Mouse (Mus musculus): ENCODE results near the gene Dock1. TPM values are rescaled to one million over a fixed set of nuclear protein-coding genes. Genes with fewer than 3 reads are reported as not detected.

Dock1 gene
- polyA plus RNA-seq, 1 experiment from 2014 or later, result 40.3 TPM

DNA sequence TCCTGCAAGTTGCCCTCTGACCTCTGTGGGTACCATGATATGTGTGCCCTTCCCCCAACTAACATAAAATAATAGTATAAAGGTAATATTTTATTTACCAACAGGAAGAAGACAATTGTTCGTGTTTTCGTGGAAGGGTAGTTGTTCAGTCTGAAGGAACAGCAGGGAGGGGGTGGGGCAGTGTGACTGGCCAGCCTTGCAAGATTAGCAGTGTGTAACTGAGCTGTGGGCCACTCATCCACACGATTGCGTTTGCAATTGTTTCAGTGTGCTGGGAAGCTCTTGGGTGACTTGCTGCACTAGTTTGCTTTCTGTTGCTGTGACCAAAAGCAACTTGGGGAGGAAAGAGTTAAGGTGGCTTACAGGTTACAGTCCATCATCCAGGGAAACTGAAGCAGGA, 7.4 kb downstream of the Dock1 start:
- no peaks in the 10 kb centered on the region for H3K9me3 ChIP-seq
- no peak overlapping the region for H3K27ac ChIP-seq (replicated peaks)
- DNase-seq (ENCODE audit: low spot score), result no peak
- H3K4me1 ChIP-seq, result peaks cover 52% of the 10 kb centered on the region
- H3K27me3 ChIP-seq (replicated peaks; ENCODE audit: low read depth, poor library complexity, severe bottlenecking), result no peaks in the 10 kb centered on the region
- H3K4me3 ChIP-seq, result no peak overlapping the region
- WGBS, result 62% methylated on average over 4 of the region's 4 CpGs
- peaks cover 7% of the 10 kb centered on the region; the same call in 1 of the 2 replicates for H3K36me3 ChIP-seq (replicated peaks)

DNA sequence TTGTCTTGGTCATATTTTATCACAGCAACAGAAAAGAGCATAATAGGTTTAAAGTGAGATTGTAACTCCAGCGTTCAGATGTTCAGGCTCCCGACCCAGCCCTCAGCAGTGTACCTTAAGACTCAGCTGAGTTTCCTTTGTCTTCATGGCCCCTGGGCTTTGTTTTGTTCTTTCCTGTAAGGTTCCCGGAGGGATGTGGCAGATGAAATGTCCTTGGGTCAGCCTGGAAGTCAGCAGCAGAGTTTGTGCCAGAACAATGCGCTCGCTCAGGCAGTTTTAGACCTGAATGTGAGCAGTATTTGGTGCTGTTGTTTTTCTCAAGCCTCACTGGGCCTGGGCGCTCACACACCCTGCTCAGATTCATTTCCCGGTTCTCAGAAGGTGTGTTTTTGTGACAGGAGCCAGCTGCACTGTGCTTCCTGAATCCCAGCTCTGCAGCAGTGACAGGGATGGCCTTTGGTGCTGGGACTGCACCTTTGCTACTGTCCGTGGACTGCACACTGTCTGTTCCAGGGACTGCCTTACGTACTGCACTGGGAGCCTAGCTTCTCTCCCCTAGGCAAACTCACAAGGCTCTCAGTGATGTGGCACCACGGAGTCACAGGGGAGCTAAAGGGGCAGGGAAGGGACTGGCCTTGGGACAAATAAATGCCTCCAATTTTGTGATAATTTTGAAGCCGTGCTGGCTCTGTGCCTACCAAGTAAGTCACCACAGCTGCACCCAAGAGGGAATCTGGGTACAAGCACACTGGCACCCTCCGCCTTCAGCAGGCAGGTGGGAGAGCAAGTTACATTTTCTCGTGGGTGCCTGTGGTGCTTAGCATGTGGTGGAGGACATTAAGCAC, 9.1 kb downstream of the Dock1 start:
- Histone ChIP-seq H3K36me3 (replicated peaks) (peaks cover 14% of the 10 kb centered on the region; the same call in 1 of the 2 replicates), H3K4me3 (no peak overlapping the region), H3K27ac (replicated peaks) (peak overlapping the region; percentile 52), H3K9me3 (no peaks in the 10 kb centered on the region), H3K4me1 (peaks cover 42% of the 10 kb centered on the region), H3K27me3 (replicated peaks; ENCODE audit: low read depth, poor library complexity, severe bottlenecking) (no peaks in the 10 kb centered on the region)
- DNase-seq (ENCODE audit: low spot score), result no peak
- 53% methylated on average over 13 of the region's 13 CpGs for WGBS

DNA sequence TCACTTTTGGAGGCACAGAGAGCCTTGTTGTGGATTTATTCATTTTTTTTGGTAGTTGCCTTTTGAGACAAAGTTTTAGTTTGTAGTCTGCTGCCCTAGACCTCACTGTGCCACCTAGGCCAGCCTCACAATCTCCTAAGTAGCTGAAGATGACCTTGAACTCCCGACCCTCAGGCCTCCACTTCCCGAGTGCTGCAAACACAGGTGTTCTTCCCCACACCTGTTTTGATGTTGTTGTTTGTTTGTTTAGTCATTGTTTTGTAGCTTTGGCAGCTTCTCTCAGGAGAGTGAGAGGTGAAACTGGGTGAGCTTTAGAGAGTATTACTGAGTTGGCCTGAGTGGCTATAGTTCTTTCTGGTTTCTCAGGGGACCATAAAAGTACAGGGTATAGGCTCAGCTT, 9.7 kb downstream of the Dock1 start:
- no peaks in the 10 kb centered on the region for H3K9me3 ChIP-seq
- DNase-seq (ENCODE audit: low spot score), result no peak
- H3K4me1 ChIP-seq, result peaks cover 38% of the 10 kb centered on the region
- peaks cover 14% of the 10 kb centered on the region; the same call in 1 of the 2 replicates for H3K36me3 ChIP-seq (replicated peaks)
- WGBS, result 76% methylated on average over 2 of the region's 2 CpGs
- H3K27me3 ChIP-seq (replicated peaks; ENCODE audit: low read depth, poor library complexity, severe bottlenecking), result no peaks in the 10 kb centered on the region
- no peak overlapping the region for H3K27ac ChIP-seq (replicated peaks)
- H3K4me3 ChIP-seq, result no peak overlapping the region

DNA sequence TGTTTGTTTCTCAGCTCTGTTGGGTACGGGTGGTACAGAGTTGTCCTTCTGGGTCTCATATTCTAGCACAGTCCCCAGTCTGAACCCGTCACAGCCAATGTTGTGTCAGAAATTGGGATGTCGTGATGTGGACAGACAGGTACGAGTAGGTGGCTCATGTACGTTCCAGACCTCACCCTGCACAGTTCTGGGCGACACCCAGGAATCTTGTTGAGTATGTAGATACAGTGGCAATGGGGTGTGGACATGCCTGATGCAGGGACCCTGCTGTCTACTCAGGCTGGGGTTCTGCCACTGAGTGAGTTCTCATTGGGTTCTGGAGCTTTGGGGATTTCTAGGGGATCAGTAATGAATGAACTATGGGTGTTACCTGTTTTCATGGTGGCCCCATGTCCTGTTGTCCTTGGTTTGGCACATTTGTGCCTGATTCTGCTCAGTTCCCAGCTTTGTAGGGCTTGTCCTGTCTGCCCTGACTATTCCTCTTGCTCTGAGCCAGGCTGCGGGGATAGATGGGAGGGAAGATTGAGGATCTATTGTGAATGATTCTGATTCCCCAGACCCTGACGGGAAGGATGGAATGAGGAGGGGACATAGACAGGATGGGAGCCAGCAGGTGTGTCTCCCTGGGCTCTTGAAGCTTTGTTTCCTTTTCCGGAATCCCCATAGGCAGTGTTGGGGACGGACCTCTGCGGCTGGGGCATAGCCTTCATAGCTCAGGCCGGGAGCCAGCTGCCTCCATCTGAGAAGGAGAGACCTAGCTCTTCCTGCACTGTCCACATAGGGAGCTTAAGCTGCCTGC, 11.5 kb downstream of the Dock1 start:
- 87% methylated on average over 12 of the region's 12 CpGs for WGBS
- Histone ChIP-seq H3K36me3 (replicated peaks) (peaks cover 14% of the 10 kb centered on the region; the same call in 1 of the 2 replicates), H3K27me3 (replicated peaks; ENCODE audit: low read depth, poor library complexity, severe bottlenecking) (no peaks in the 10 kb centered on the region), H3K9me3 (no peaks in the 10 kb centered on the region), H3K4me1 (peaks cover 34% of the 10 kb centered on the region), H3K27ac (replicated peaks) (no peak overlapping the region), H3K4me3 (no peak overlapping the region)
- DNase-seq (ENCODE audit: low spot score), result no peak

DNA sequence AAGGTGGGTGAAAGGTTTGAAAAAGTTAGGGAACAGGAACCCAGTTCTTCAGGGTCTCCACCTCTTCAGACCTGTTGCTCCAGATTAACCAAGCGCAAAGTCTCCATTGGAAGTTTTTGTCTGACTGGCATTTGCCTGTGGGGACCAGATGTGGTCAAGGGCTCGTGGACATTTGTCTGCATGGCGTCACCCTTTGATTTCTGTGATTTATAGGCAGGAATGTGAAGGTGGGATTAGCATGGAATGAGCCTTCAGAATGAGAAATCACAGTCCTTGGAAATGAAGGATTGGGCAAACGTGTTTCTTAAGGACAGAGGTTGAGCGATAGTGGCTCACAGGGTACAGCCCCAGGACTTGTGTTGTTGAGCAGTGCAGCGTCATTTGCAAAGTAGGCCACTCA, 17.9 kb downstream of the Dock1 start:
- DNase-seq (ENCODE audit: low spot score), result no peak
- WGBS, result 95% methylated on average over 6 of the region's 6 CpGs
- H3K27me3 ChIP-seq (replicated peaks; ENCODE audit: low read depth, poor library complexity, severe bottlenecking), result no peaks in the 10 kb centered on the region

DNA sequence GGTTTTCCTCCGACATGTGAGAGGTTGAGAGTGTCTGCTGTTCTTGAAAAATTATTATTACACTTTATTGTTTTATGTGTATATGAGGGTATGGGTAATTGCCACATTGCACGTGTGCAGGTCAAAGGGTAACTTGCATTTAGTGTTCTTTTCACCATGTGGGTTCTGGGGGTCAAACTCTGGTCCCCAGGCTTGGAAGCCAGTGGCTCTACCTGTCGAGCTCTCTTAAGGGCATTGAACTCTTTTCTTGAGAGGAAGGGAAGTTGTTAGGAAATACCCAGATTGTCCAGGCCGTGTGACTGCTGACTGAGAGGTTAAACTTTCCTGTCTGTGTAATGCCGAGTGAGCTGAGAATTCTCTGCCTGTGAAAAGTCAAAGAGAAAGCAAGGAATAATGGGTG, 19.7 kb downstream of the Dock1 start:
- H3K9me3 ChIP-seq, result no peaks in the 10 kb centered on the region
- no peak for DNase-seq (ENCODE audit: low spot score)
- peaks cover 14% of the 10 kb centered on the region for H3K36me3 ChIP-seq (replicated peaks)
- H3K4me1 ChIP-seq, result no peaks in the 10 kb centered on the region
- H3K27ac ChIP-seq (replicated peaks), result no peak overlapping the region
- no peak overlapping the region for H3K4me3 ChIP-seq
- WGBS, result 83% methylated on average over 5 of the region's 5 CpGs
- no peaks in the 10 kb centered on the region for H3K27me3 ChIP-seq (replicated peaks; ENCODE audit: low read depth, poor library complexity, severe bottlenecking)

More for the DNA sequence above, 17.9 kb downstream of the Dock1 start:
- Histone ChIP-seq H3K4me1 (no peaks in the 10 kb centered on the region), H3K4me3 (no peak overlapping the region), H3K27ac (replicated peaks) (no peak overlapping the region), H3K9me3 (no peaks in the 10 kb centered on the region), H3K36me3 (replicated peaks) (peaks cover 15% of the 10 kb centered on the region)

DNA sequence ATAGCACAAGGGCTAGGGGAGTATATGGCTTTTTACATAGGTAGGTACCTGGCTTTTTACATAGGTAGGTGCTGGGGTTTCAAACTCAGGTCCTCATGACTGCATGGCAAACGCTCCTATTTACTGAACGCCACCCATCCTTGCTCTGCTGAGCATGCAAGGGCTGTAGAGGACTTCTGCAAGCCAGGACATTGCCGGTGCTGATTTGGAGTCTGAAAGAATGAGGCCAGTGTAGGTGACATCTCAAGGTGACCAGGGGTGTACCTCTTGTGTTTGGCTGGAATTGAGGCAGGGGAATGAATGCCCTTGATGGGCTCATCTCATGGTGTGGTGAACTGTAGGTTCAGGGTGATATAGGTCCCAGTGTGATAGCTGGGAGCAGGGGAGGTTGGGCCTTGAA, 20.4 kb downstream of the Dock1 start:
- Histone ChIP-seq H3K4me1 (0 out of 2 replicates have a peak, but pooled peaks cover 3% of the 10 kb centered on the region), H3K4me3 (no peak overlapping the region), H3K36me3 (replicated peaks) (peaks cover 14% of the 10 kb centered on the region), H3K27ac (replicated peaks) (no peak overlapping the region), H3K27me3 (replicated peaks; ENCODE audit: low read depth, poor library complexity, severe bottlenecking) (no peaks in the 10 kb centered on the region), H3K9me3 (no peaks in the 10 kb centered on the region)
- 94% methylated on average over 3 of the region's 3 CpGs for WGBS
- DNase-seq (ENCODE audit: low spot score), result no peak

DNA sequence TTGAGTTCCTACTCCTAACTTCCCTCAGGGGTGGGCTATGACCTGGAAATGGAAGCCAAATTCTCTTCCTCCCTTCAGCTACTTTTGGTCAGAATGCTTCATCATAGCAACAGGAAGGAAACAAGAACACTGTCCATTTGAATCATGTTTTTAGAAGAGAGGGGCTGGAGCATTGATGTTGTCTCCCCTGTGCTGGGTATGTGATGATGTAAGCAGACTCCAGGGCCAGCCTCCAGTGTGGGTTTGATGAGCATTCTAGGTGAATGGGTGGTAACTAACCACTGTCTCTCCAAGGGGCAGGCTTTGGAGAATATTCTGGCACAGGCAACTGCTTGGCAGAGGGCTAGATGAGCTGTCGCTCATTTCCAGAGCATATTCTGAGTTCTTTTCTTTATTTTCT, 22.9 kb downstream of the Dock1 start:
- Histone ChIP-seq H3K4me1 (peaks cover 24% of the 10 kb centered on the region), H3K27ac (replicated peaks) (no peak overlapping the region), H3K27me3 (replicated peaks; ENCODE audit: low read depth, poor library complexity, severe bottlenecking) (no peaks in the 10 kb centered on the region), H3K9me3 (no peaks in the 10 kb centered on the region), H3K36me3 (replicated peaks) (peaks cover 3% of the 10 kb centered on the region), H3K4me3 (no peak overlapping the region)
- DNase-seq (ENCODE audit: low spot score), result no peak
- WGBS, result 96% methylated on average over 1 of the region's 1 CpGs

DNA sequence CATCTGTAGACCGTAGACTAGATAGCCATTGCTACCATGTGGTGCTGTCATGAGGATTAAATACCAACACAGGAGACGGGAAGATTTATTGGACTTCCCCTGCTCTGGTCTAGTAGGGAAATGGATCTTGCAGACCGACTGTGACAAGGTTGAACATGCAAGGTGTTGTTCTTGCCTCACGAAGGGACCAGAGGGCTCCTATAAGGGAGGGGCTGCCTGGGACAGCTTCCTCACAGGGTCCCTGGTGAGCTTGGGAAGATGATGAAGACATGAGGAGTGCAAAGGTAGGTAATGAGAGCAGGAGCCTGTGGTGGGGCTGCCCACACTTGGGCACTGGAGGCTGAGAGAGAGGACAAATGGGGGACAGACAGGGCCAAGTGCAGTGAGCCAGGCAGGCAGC, 25.0 kb downstream of the Dock1 start:
- DNase-seq (ENCODE audit: low spot score), result no peak
- no peaks in the 10 kb centered on the region for H3K9me3 ChIP-seq
- H3K4me1 ChIP-seq, result peaks cover 31% of the 10 kb centered on the region
- WGBS, result 92% methylated on average over 4 of the region's 4 CpGs
- no peak overlapping the region for H3K27ac ChIP-seq (replicated peaks)
- peaks cover 3% of the 10 kb centered on the region; the same call in 1 of the 2 replicates for H3K36me3 ChIP-seq (replicated peaks)
- no peak overlapping the region for H3K4me3 ChIP-seq
- H3K27me3 ChIP-seq (replicated peaks; ENCODE audit: low read depth, poor library complexity, severe bottlenecking), result no peaks in the 10 kb centered on the region

DNA sequence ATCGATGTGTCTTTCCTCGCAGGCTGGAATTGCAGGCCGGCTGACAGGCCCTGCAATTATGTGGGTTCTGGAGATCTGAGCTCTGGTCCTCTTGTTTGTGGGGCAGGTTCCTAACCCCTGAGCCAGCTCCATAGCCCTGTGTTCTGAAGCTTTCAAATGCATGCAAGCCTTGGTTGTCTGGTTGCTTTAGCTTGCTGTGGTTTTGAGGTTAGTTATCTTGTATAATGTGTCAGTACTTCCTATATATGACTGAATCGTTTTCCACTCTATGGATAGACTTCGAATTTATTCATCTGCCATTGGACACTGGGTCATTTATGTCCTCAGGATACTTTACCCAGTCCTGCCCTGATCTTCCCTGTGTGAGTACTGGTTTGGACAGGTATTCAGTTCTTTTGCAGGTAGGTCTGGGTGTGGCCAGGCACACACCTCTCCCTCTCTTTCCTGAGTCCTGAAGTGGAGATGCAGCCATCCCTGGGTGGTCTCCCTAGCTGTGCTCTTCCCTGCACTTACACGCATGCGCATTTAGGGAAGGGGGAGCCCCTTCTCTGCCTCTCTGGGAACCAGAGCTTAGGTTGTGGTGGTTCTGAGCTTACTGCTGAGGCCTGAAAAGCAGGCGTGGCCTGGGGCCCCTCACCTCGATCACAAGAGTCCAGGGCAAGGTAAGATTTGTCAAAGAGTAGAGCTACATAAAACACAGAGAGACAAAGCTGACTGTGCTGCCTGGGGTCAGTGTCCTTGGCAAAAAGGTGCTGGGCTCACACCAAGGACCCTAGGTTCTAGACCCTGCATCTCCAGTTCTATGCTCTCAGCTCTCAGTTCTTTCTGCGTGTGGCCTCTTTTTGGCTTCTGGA, 25.9 kb downstream of the Dock1 start:
- H3K4me3 ChIP-seq, result no peak overlapping the region
- no peak for DNase-seq (ENCODE audit: low spot score)
- H3K4me1 ChIP-seq, result peaks cover 31% of the 10 kb centered on the region
- no peaks in the 10 kb centered on the region for H3K9me3 ChIP-seq
- 79% methylated on average over 10 of the region's 10 CpGs for WGBS
- H3K27me3 ChIP-seq (replicated peaks; ENCODE audit: low read depth, poor library complexity, severe bottlenecking), result no peaks in the 10 kb centered on the region
- peaks cover 3% of the 10 kb centered on the region; the same call in 1 of the 2 replicates for H3K36me3 ChIP-seq (replicated peaks)
- 0 out of 2 replicates have a peak overlapping the region, but pooled peaks have one; percentile 35 for H3K27ac ChIP-seq (replicated peaks)

DNA sequence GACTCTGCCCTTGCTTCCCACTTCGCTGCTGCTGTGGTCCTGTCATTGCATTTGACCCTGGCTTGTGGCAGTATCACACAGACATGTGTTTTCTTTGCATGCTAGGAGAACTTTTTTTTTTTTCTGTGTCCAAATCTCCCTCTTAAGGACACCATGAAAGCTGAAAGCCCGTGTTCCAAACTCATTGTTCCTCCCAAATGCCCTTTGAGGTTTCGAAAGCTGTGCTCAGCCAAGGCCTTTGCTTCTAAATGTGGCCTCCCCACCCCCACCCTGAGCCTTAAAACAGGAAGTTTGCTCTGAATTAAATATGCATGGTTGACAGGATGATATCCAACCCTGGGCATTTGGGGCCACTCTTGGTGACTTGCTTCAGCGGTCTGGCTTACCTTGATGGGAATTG, 27.0 kb downstream of the Dock1 start:
- peak overlapping the region; percentile 24; the same call in 1 of the 2 replicates for H3K27ac ChIP-seq (replicated peaks)
- DNase-seq (ENCODE audit: low spot score), result no peak
- no peak overlapping the region for H3K4me3 ChIP-seq
- H3K27me3 ChIP-seq (replicated peaks; ENCODE audit: low read depth, poor library complexity, severe bottlenecking), result no peaks in the 10 kb centered on the region
- peaks cover 3% of the 10 kb centered on the region; the same call in 1 of the 2 replicates for H3K36me3 ChIP-seq (replicated peaks)
- WGBS, result 71% methylated on average over 4 of the region's 4 CpGs
- H3K4me1 ChIP-seq, result peaks cover 31% of the 10 kb centered on the region
- no peaks in the 10 kb centered on the region for H3K9me3 ChIP-seq

DNA sequence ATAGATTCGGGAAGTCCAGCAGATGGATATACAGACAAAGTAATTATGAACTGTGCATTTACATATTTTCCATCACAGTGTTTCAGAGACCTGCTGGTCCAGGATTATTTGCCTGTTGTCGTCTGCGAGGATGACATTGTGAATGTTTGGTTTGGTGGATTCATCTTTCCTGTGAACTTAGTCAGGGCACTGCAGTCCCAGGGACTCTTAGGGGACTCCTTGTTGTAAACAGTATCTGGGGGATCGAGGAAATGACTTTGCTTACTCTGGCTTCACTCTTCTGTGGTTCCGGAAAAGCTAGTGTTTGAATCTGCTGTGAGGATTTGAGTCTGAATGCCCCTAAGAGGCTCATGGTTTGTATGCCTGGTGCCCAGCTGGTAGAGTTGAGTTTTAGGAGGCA, 27.8 kb downstream of the Dock1 start:
- Histone ChIP-seq H3K36me3 (replicated peaks) (peaks cover 3% of the 10 kb centered on the region; the same call in 1 of the 2 replicates), H3K4me3 (no peak overlapping the region), H3K27me3 (replicated peaks; ENCODE audit: low read depth, poor library complexity, severe bottlenecking) (no peaks in the 10 kb centered on the region), H3K9me3 (no peaks in the 10 kb centered on the region), H3K27ac (replicated peaks) (no peak overlapping the region), H3K4me1 (peaks cover 31% of the 10 kb centered on the region)
- WGBS, result 91% methylated on average over 5 of the region's 5 CpGs
- DNase-seq (ENCODE audit: low spot score), result no peak

All from embryonic facial prominence, embryonic 10.5 days (tissue).